Mouse (Mus musculus): ENCODE data around the gene Gm21988.

- TF ChIP-seq CTCF (IDR thresholded peaks at IDR 0.05) (no peak), EP300 (IDR thresholded peaks at IDR 0.05) (no peak)
These were observed 7.1 kb downstream of the Gm21988 start for GRCm38 (mm10) chr11:70232546-70232945.
